Mouse (Mus musculus) retina, adult 2 months (tissue): ENCODE results near the gene Omp.

ENCODE experiments used
- DNase-seq: peaks from one replicate; pipeline ENCODE4 v3.0.0-alpha.2; 2012; ENCODE audit warnings: low read depth, low spot score

The Omp gene

GRCm38 (mm10) chr7:98171141-98172073, 26.1 kb upstream of the Omp start:
- DNase-seq = no peak

- no peak for DNase-seq
Observed at GRCm38 (mm10) chr7:98164999-98165528, 19.8 kb upstream of the Omp start.

- DNase-seq = no peak
Observed at GRCm38 (mm10) chr7:98164382-98164998, 19.2 kb upstream of the Omp start.

GRCm38 (mm10) chr7:98163700-98164099, 18.4 kb upstream of the Omp start:
- no peak for DNase-seq

- DNase-seq = no peak
Observed at GRCm38 (mm10) chr7:98162239-98162638, 16.9 kb upstream of the Omp start.

- DNase-seq = no peak
Observed at GRCm38 (mm10) chr7:98160041-98160740, 14.9 kb upstream of the Omp start.

- no peak for DNase-seq
Observed at GRCm38 (mm10) chr7:98158481-98158880, 13.2 kb upstream of the Omp start.

- no peak for DNase-seq
Observed at GRCm38 (mm10) chr7:98157636-98158332, 12.5 kb upstream of the Omp start.

- no peak for DNase-seq
Observed at GRCm38 (mm10) chr7:98156280-98156665, 11.0 kb upstream of the Omp start.

GRCm38 (mm10) chr7:98155546-98156279, 10.4 kb upstream of the Omp start:
- peak; percentile 34 for DNase-seq

GRCm38 (mm10) chr7:98153892-98154291, 8.6 kb upstream of the Omp start:
- no peak for DNase-seq

- no peak for DNase-seq
Observed at GRCm38 (mm10) chr7:98153345-98153744, 8.0 kb upstream of the Omp start.

GRCm38 (mm10) chr7:98152400-98152799, 7.1 kb upstream of the Omp start:
- no peak for DNase-seq

GRCm38 (mm10) chr7:98150525-98150924, 5.2 kb upstream of the Omp start:
- DNase-seq = no peak

- no peak for DNase-seq
Observed at GRCm38 (mm10) chr7:98149802-98150201, 4.5 kb upstream of the Omp start.

- no peak for DNase-seq
Observed at GRCm38 (mm10) chr7:98148721-98149407, 3.6 kb upstream of the Omp start.

- no peak for DNase-seq
Observed at GRCm38 (mm10) chr7:98147766-98148165, 2.5 kb upstream of the Omp start.

- DNase-seq = no peak
Observed at GRCm38 (mm10) chr7:98146447-98146845, 1.1 kb upstream of the Omp start.

- no peak for DNase-seq
Observed at GRCm38 (mm10) chr7:98145842-98146446, 642 bp upstream of the Omp start.

- DNase-seq = no peak
Observed at GRCm38 (mm10) chr7:98142648-98143047, 2.7 kb downstream of the Omp start.
